Mouse (Mus musculus): ENCODE measurements around the gene Hdac5. TPM values are rescaled to one million over a fixed set of nuclear protein-coding genes. Genes with fewer than 3 reads are reported as not detected.

Hdac5 gene
- polyA plus RNA-seq, 1 experiment from 2014 or later, result 41.1 TPM

DNA sequence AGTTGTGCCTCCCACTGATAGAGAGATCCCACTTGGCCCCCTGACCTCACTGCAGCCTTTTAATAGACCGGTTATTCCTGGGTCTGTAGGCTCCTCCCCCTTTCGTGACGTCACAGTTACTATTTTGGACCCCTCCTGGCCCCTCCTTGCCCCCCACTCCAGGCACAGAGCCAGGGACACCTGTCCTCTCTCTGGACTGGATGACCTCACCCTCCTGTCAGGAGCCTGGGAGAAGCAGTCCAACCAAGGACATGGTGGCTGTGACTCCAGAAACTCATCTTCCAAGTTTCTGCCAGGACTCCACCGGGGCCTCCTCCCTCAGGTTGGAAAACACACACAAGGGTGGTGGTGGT is 10.0 kb downstream of the Hdac5 start:
- ATAC-seq (ENCODE audit: insufficient read depth) (no peak), DNase-seq (peak; percentile 27)
- Histone ChIP-seq H3K27ac (ENCODE audit: low read depth) (peak overlapping the region; percentile 88; the same call in 1 of the 2 replicates), H3K36me3 (ENCODE audit: insufficient read depth) (no peaks in the 10 kb centered on the region), H3K4me1 (ENCODE audit: insufficient read depth) (peaks cover 54% of the 10 kb centered on the region), H3K4me2 (0 out of 2 replicates have a peak overlapping the region, but pooled peaks have one; percentile 90), H3K9me3 (ENCODE audit: low read depth, low read length) (no peaks in the 10 kb centered on the region), H3K27me3 (ENCODE audit: insufficient read depth, low read length) (no peaks in the 10 kb centered on the region), H3K9ac (no peak overlapping the region), H3K4me3 (ENCODE audit: low read depth, low read length) (no peak overlapping the region)
- TF ChIP-seq CTCF (IDR thresholded peaks at IDR 0.05; ENCODE audit: low read depth), result no peak
- WGBS, result 41% methylated on average over 4 of the region's 4 CpGs

DNA sequence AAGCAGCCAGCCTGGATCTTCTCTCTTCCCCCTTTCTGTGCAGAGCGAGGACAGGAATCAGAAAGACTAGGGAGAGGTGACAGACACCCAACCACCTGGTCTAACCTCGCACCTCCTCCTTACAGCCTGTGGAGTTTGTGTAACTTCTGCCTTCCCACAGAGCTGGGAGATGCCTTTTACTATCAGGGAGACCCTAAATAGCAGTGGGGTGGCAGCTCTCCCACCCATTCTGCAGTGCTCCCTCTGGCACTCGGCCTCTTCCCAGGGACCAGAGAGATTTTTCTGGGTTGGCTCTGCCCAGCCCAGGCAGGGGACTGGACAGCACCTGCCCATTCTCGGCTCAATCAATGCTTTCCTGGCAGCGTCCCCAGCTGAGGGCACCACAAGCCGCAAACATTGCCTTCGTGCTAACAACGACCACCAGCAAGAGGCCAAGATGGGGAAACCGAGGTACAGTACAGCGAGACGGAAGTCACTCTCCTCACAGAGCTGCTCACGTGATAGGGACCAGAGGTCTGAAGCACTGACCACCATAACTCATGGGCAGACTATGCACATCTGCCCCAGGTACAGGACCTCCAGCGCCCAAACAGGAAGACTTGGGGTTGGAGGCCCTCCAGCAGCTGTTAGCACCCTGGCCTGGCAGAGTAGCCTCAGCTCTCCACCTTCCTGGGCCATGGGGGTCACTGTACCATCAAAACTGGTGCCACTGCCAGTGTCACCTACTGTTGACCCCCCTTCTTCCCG is 10.5 kb downstream of the Hdac5 start:
- Histone ChIP-seq H3K4me2 (peak overlapping the region; percentile 90), H3K27me3 (ENCODE audit: insufficient read depth, low read length) (no peaks in the 10 kb centered on the region), H3K9me3 (ENCODE audit: low read depth, low read length) (no peaks in the 10 kb centered on the region), H3K9ac (peak overlapping the region; percentile 56), H3K4me3 (ENCODE audit: low read depth, low read length) (peak overlapping the region; percentile 54), H3K36me3 (ENCODE audit: insufficient read depth) (no peaks in the 10 kb centered on the region), H3K27ac (ENCODE audit: low read depth) (peak overlapping the region; percentile 88), H3K4me1 (ENCODE audit: insufficient read depth) (peaks cover 54% of the 10 kb centered on the region)
- DNase-seq (no peak), ATAC-seq (ENCODE audit: insufficient read depth) (no peak)
- no peak for TF ChIP-seq CTCF (IDR thresholded peaks at IDR 0.05; ENCODE audit: low read depth)
- 48% methylated on average over 14 of the region's 14 CpGs for WGBS

DNA sequence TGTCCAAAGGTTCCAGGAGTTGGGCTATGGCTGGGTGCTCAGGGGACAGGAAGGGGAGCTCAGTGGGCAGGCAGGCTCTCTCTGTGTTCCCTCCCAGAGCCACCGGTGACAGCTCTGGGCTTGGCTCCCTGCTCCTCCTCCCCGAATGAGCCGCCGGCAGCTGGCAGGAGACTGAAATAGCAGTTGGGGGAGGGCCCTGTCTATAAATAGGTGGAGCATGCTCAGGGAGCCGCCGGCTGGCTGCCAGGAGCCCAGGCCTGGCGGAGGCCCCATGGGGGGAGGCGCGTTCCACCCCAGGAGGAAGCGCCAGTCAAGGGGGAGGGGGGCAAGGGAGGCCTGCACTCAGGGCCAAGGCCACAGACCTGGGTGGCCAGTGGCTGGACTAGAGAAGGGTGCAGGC is 11.2 kb downstream of the Hdac5 start:
- DNase-seq (peak; percentile 98), ATAC-seq (ENCODE audit: insufficient read depth) (peak; percentile 81)
- under 1% methylated on average over 10 of the region's 10 CpGs for WGBS
- Histone ChIP-seq H3K9ac (peak overlapping the region; percentile 56), H3K27ac (ENCODE audit: low read depth) (peak overlapping the region; percentile 88), H3K9me3 (ENCODE audit: low read depth, low read length) (no peaks in the 10 kb centered on the region), H3K36me3 (ENCODE audit: insufficient read depth) (no peaks in the 10 kb centered on the region), H3K4me1 (ENCODE audit: insufficient read depth) (peaks cover 61% of the 10 kb centered on the region), H3K4me2 (peak overlapping the region; percentile 90), H3K27me3 (ENCODE audit: insufficient read depth, low read length) (no peaks in the 10 kb centered on the region), H3K4me3 (ENCODE audit: low read depth, low read length) (peak overlapping the region; percentile 54)
- 0 out of 2 replicates have a peak, but pooled peaks have one; percentile 13 for TF ChIP-seq CTCF (IDR thresholded peaks at IDR 0.05; ENCODE audit: low read depth)

DNA sequence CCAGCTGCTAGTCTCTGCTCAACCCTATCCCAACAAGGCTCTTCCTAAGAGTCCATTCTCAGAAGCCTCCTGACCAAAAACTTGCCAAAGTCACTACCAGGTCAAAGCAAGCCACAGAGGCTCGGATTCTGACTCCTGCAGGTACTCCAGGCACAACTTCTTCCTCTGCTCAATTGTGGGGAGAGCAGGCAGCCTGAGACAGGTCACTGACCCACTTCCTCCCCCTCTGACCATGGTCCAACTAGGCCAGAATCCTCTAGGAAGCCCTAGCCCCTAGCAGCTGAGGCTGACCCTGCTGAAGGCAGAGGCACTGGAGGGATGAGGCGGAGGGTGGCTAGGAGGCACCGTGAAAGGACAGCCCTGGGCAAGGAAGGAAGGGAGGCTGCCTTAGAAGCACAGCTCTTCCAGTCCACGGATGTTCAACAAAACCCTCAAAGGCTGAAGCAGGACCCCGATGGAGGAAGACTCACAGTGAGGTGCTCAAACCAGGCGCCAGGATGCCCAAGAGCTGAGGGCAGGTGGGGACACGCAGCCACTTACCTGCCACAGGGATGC is 12.0 kb downstream of the Hdac5 start:
- ATAC-seq (ENCODE audit: insufficient read depth) (no peak), DNase-seq (no peak)
- peak overlapping the region; percentile 56 for H3K9ac ChIP-seq
- TF ChIP-seq CTCF (IDR thresholded peaks at IDR 0.05; ENCODE audit: low read depth), result no peak
- peak overlapping the region; percentile 90 for H3K4me2 ChIP-seq
- H3K9me3 ChIP-seq (ENCODE audit: low read depth, low read length), result no peaks in the 10 kb centered on the region
- no peaks in the 10 kb centered on the region for H3K27me3 ChIP-seq (ENCODE audit: insufficient read depth, low read length)
- 35% methylated on average over 7 of the region's 7 CpGs for WGBS
- no peaks in the 10 kb centered on the region for H3K36me3 ChIP-seq (ENCODE audit: insufficient read depth)
- H3K27ac ChIP-seq (ENCODE audit: low read depth), result peak overlapping the region; percentile 85; the same call in 1 of the 2 replicates
- peaks cover 62% of the 10 kb centered on the region for H3K4me1 ChIP-seq (ENCODE audit: insufficient read depth)
- H3K4me3 ChIP-seq (ENCODE audit: low read depth, low read length), result peak overlapping the region; percentile 54

DNA sequence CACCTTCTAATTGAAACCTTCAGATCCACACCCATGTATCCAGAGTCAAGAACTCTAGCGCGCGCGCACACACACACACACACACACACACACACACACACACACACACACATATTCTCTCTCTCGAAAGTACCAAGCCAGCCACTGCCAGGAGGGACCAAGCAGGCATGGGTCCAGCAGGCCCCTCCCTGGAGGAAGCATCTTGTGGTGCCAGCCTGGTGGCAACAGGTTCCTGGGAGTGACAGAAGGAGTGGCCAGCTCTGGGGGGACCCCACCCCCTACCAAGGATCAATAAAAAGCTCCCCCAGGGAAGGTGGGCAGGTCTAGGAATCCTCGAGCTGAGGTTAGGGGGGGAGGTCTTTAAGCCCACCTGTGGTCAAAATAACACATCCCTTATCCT is 12.6 kb downstream of the Hdac5 start:
- peak overlapping the region; percentile 56; the same call in 1 of the 2 replicates for H3K9ac ChIP-seq
- peaks cover 65% of the 10 kb centered on the region for H3K4me1 ChIP-seq (ENCODE audit: insufficient read depth)
- H3K9me3 ChIP-seq (ENCODE audit: low read depth, low read length), result no peaks in the 10 kb centered on the region
- H3K4me3 ChIP-seq (ENCODE audit: low read depth, low read length), result peak overlapping the region; percentile 54
- DNase-seq, result no peak
- no peak for ATAC-seq (ENCODE audit: insufficient read depth)
- no peaks in the 10 kb centered on the region for H3K36me3 ChIP-seq (ENCODE audit: insufficient read depth)
- H3K27ac ChIP-seq (ENCODE audit: low read depth), result peak overlapping the region; percentile 85
- peak overlapping the region; percentile 90 for H3K4me2 ChIP-seq
- no peaks in the 10 kb centered on the region for H3K27me3 ChIP-seq (ENCODE audit: insufficient read depth, low read length)
- 59% methylated on average over 6 of the region's 6 CpGs for WGBS
- TF ChIP-seq CTCF (IDR thresholded peaks at IDR 0.05; ENCODE audit: low read depth), result no peak

DNA sequence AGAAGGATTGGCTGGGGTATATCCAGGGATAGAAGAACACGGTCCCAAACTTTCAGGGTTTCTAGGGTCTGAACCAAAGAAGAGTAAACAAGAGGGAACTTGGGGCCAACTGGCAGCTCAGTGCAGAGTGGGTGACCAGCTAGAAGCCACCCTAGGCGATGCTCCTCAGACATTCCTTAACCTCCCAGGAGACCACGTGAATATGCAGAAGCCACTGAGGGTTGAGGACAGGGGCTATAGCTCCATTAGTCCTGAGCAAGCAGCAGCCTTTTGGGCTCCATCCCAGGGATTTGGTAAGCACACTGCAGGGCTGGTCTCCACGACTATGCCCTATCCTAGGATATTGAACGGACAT is 13.1 kb downstream of the Hdac5 start:
- peak; percentile 46 for DNase-seq
- H3K27ac ChIP-seq (ENCODE audit: low read depth), result peak overlapping the region; percentile 85
- no peak for TF ChIP-seq CTCF (IDR thresholded peaks at IDR 0.05; ENCODE audit: low read depth)
- no peaks in the 10 kb centered on the region for H3K9me3 ChIP-seq (ENCODE audit: low read depth, low read length)
- no peaks in the 10 kb centered on the region for H3K27me3 ChIP-seq (ENCODE audit: insufficient read depth, low read length)
- WGBS, result 10% methylated on average over 5 of the region's 5 CpGs
- peak overlapping the region; percentile 56; the same call in 1 of the 2 replicates for H3K9ac ChIP-seq
- H3K4me1 ChIP-seq (ENCODE audit: insufficient read depth), result peaks cover 70% of the 10 kb centered on the region
- H3K36me3 ChIP-seq (ENCODE audit: insufficient read depth), result no peaks in the 10 kb centered on the region
- peak; percentile 38 for ATAC-seq (ENCODE audit: insufficient read depth)
- peak overlapping the region; percentile 54 for H3K4me3 ChIP-seq (ENCODE audit: low read depth, low read length)
- H3K4me2 ChIP-seq, result peak overlapping the region; percentile 90
